Mouse (Mus musculus): ENCODE measurements around the gene Pard3. TPM values are rescaled to one million over a fixed set of nuclear protein-coding genes. Genes with fewer than 3 reads are reported as not detected.

The Pard3 gene
- not detected for total RNA-seq (2023)

GRCm38 (mm10) chr8:127063551-127064360 is at the start of gene Pard3:
Gene Pard3, plus strand, starts transcription at chr8:127063893.

Other genes with a start within 250 kb of the Pard3 start
- 100 to 1,000 TPM; 126 to 145 TPM for gene Tomm20, start 118.0 kb upstream of the Pard3 start, total RNA-seq (2023)
- gene Rbm34, start 92.8 kb upstream of the Pard3 start, total RNA-seq (2023) = 10 to 100 TPM; 24.6 to 26.3 TPM